Mouse (Mus musculus): ENCODE results near the gene Zfp575. TPM values are rescaled to one million over a fixed set of nuclear protein-coding genes. Genes with fewer than 3 reads are reported as not detected.

Zfp575 gene
- polyA plus RNA-seq, 1 experiment from 2014 or later = 1.2 TPM

GRCm38 (mm10) chr7:24584876-24585275, 2.6 kb downstream of the Zfp575 start:
- DNase-seq (ENCODE audit: low spot score) (no peak), ATAC-seq (ENCODE audit: low FRiP score) (no peak)
- peaks cover 26% of the 10 kb centered on the region for H3K27me3 ChIP-seq (ENCODE audit: control insufficient read depth, insufficient read depth, low read length)
- H3K9me3 ChIP-seq (ENCODE audit: control insufficient read depth, low read length) = no peaks in the 10 kb centered on the region
- 89% methylated on average over 6 of the region's 6 CpGs for WGBS
- no peak overlapping the region for H3K9ac ChIP-seq (ENCODE audit: low read depth, low read length)
- no peak overlapping the region for H3K27ac ChIP-seq (ENCODE audit: low read depth, low read length)
- no peak overlapping the region for H3K4me3 ChIP-seq (ENCODE audit: low read depth, low read length)
- H3K4me1 ChIP-seq (replicated peaks; ENCODE audit: control insufficient read depth, insufficient read depth, low read length) = no peaks in the 10 kb centered on the region
- H3K36me3 ChIP-seq (ENCODE audit: control insufficient read depth, insufficient read depth, low read length) = no peaks in the 10 kb centered on the region
- no peak overlapping the region for H3K4me2 ChIP-seq (replicated peaks; ENCODE audit: low read depth, low read length)

DNA sequence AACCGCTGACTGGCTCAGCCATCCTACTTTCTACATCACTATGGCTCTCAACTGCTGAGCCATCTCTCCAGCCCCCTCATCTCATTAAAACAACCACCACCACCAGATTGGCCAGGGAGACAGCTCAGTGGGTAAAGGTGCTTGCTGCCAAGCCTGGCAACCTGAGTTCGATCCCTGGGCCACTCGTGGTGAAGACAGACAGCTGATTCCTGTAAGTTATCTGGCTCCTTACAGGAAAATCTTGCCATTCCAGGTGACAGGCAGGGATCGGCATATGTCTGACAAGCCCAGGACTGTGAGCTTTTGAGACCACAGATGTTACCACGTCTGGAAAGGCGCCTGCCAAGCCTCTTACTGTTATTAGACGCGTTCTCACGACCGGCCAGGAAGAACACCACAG, 9.6 kb downstream of the Zfp575 start:
- no peaks in the 10 kb centered on the region for H3K9me3 ChIP-seq (ENCODE audit: control insufficient read depth, low read length)
- DNase-seq (ENCODE audit: low spot score) = no peak
- no peak overlapping the region for H3K27ac ChIP-seq (ENCODE audit: low read depth, low read length)
- H3K4me3 ChIP-seq (ENCODE audit: low read depth, low read length) = no peak overlapping the region
- no peaks in the 10 kb centered on the region for H3K4me1 ChIP-seq (replicated peaks; ENCODE audit: control insufficient read depth, insufficient read depth, low read length)
- H3K27me3 ChIP-seq (ENCODE audit: control insufficient read depth, insufficient read depth, low read length) = no peaks in the 10 kb centered on the region
- H3K36me3 ChIP-seq (ENCODE audit: control insufficient read depth, insufficient read depth, low read length) = no peaks in the 10 kb centered on the region
- WGBS = 90% methylated on average over 10 of the region's 10 CpGs
- H3K9ac ChIP-seq (ENCODE audit: low read depth, low read length) = no peak overlapping the region
- no peak for ATAC-seq (ENCODE audit: low FRiP score)
- no peak overlapping the region for H3K4me2 ChIP-seq (replicated peaks; ENCODE audit: low read depth, low read length)

GRCm38 (mm10) chr7:24574224-24574796, 13.1 kb downstream of the Zfp575 start:
- 60% methylated on average over 12 of the region's 12 CpGs for WGBS
- H3K4me3 ChIP-seq (ENCODE audit: low read depth, low read length) = no peak overlapping the region
- H3K36me3 ChIP-seq (ENCODE audit: control insufficient read depth, insufficient read depth, low read length) = no peaks in the 10 kb centered on the region
- no peak overlapping the region for H3K4me2 ChIP-seq (replicated peaks; ENCODE audit: low read depth, low read length)
- no peaks in the 10 kb centered on the region for H3K9me3 ChIP-seq (ENCODE audit: control insufficient read depth, low read length)
- no peak overlapping the region for H3K27ac ChIP-seq (ENCODE audit: low read depth, low read length)
- ATAC-seq (ENCODE audit: low FRiP score) (no peak), DNase-seq (ENCODE audit: low spot score) (no peak)
- no peaks in the 10 kb centered on the region for H3K4me1 ChIP-seq (replicated peaks; ENCODE audit: control insufficient read depth, insufficient read depth, low read length)
- no peak overlapping the region for H3K9ac ChIP-seq (ENCODE audit: low read depth, low read length)
- no peaks in the 10 kb centered on the region for H3K27me3 ChIP-seq (ENCODE audit: control insufficient read depth, insufficient read depth, low read length)

- ATAC-seq (ENCODE audit: low FRiP score) (0 out of 2 replicates have a peak, but pooled peaks have one; percentile 11), DNase-seq (ENCODE audit: low spot score) (peak; percentile 27)
- Histone ChIP-seq H3K9ac (ENCODE audit: low read depth, low read length) (no peak overlapping the region), H3K9me3 (ENCODE audit: control insufficient read depth, low read length) (no peaks in the 10 kb centered on the region), H3K36me3 (ENCODE audit: control insufficient read depth, insufficient read depth, low read length) (peaks cover 5% of the 10 kb centered on the region), H3K27ac (ENCODE audit: low read depth, low read length) (no peak overlapping the region), H3K4me1 (replicated peaks; ENCODE audit: control insufficient read depth, insufficient read depth, low read length) (no peaks in the 10 kb centered on the region), H3K4me2 (replicated peaks; ENCODE audit: low read depth, low read length) (no peak overlapping the region), H3K4me3 (ENCODE audit: low read depth, low read length) (no peak overlapping the region), H3K27me3 (ENCODE audit: control insufficient read depth, insufficient read depth, low read length) (no peaks in the 10 kb centered on the region)
- 59% methylated on average over 5 of the region's 5 CpGs for WGBS
Measured at GRCm38 (mm10) chr7:24572455-24572854, 15.0 kb downstream of the Zfp575 start.

DNA sequence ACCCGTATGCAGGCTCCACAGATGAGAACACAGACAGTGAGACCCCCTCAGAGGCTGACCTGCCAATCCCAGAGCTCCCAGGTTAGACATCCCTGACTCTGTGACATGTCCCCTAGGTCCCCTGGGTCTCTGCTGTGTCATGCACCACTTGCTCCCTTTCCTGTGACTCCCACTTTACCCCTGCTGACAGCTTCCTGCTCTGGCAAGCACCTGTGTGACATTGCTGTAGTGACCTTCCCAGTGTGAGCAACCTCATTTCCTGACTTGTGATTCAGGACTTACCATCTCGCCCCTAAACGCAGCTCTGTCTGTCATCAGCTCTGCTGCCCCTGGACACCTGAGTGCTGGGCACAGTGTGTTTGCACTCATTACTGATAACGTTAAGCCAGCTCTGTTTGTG, 16.4 kb downstream of the Zfp575 start:
- Histone ChIP-seq H3K27ac (ENCODE audit: low read depth, low read length) (no peak overlapping the region), H3K27me3 (ENCODE audit: control insufficient read depth, insufficient read depth, low read length) (no peaks in the 10 kb centered on the region), H3K36me3 (ENCODE audit: control insufficient read depth, insufficient read depth, low read length) (peaks cover 12% of the 10 kb centered on the region), H3K4me2 (replicated peaks; ENCODE audit: low read depth, low read length) (no peak overlapping the region), H3K4me3 (ENCODE audit: low read depth, low read length) (no peak overlapping the region), H3K9me3 (ENCODE audit: control insufficient read depth, low read length) (no peaks in the 10 kb centered on the region), H3K4me1 (replicated peaks; ENCODE audit: control insufficient read depth, insufficient read depth, low read length) (no peaks in the 10 kb centered on the region), H3K9ac (ENCODE audit: low read depth, low read length) (no peak overlapping the region)
- whole genome bisulfite sequencing = 84% methylated on average over 4 of the region's 4 CpGs
- ATAC-seq (ENCODE audit: low FRiP score) = no peak
- DNase-seq (ENCODE audit: low spot score) = no peak

DNA sequence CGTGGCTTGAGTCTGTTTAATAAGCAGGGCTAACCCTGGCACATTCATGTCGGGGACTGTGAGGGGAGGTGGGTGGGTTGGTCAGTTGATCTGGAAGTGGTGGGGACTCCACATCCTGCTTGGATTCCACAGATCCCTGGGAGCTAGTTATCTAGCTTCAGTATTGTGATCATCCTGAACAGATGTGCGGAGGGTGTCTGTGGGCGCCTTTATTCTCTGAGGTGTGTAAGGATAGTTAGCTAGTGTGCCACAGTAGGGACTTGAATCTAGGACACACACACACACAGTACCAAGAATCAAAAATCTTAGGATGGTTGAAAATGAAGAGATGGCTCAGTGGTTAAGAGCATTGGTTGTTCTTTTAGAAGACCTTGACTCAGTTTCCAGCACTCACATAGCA, 18.9 kb downstream of the Zfp575 start:
- ATAC-seq (ENCODE audit: low FRiP score) = no peak
- Histone ChIP-seq H3K4me2 (replicated peaks; ENCODE audit: low read depth, low read length) (no peak overlapping the region), H3K4me1 (replicated peaks; ENCODE audit: control insufficient read depth, insufficient read depth, low read length) (no peaks in the 10 kb centered on the region), H3K9me3 (ENCODE audit: control insufficient read depth, low read length) (no peaks in the 10 kb centered on the region), H3K27me3 (ENCODE audit: control insufficient read depth, insufficient read depth, low read length) (no peaks in the 10 kb centered on the region), H3K9ac (ENCODE audit: low read depth, low read length) (no peak overlapping the region), H3K27ac (ENCODE audit: low read depth, low read length) (no peak overlapping the region), H3K36me3 (ENCODE audit: control insufficient read depth, insufficient read depth, low read length) (peaks cover 12% of the 10 kb centered on the region), H3K4me3 (ENCODE audit: low read depth, low read length) (no peak overlapping the region)
- DNase-seq (ENCODE audit: low spot score) = no peak
- 90% methylated on average over 4 of the region's 4 CpGs for WGBS

DNA sequence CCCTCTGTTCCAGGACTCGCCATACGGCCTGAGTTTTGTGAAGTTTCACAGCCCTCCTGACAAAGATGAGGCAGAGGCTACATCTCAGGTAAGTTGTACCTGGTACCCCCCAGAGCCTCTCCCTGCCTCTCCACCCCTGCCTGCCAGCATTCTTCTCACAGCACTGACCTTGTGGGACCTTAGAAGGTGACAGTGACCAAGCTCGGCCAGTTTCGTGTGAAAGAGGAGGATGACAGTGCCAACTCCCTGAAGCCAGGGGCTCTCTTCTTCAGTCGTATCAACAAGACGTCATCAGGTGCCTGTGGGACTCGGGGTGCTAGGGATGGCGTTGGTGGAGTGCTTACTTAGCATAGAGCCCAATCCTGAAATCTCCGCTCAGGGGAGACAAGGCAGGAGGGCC, 21.2 kb downstream of the Zfp575 start:
- Histone ChIP-seq H3K9ac (ENCODE audit: low read depth, low read length) (no peak overlapping the region), H3K4me2 (replicated peaks; ENCODE audit: low read depth, low read length) (no peak overlapping the region), H3K4me3 (ENCODE audit: low read depth, low read length) (no peak overlapping the region), H3K4me1 (replicated peaks; ENCODE audit: control insufficient read depth, insufficient read depth, low read length) (no peaks in the 10 kb centered on the region), H3K9me3 (ENCODE audit: control insufficient read depth, low read length) (no peaks in the 10 kb centered on the region), H3K27me3 (ENCODE audit: control insufficient read depth, insufficient read depth, low read length) (no peaks in the 10 kb centered on the region), H3K36me3 (ENCODE audit: control insufficient read depth, insufficient read depth, low read length) (peaks cover 12% of the 10 kb centered on the region), H3K27ac (ENCODE audit: low read depth, low read length) (no peak overlapping the region)
- DNase-seq (ENCODE audit: low spot score) (no peak), ATAC-seq (ENCODE audit: low FRiP score) (no peak)
- WGBS = 95% methylated on average over 9 of the region's 9 CpGs

- Histone ChIP-seq H3K27ac (ENCODE audit: low read depth, low read length) (no peak overlapping the region), H3K4me3 (ENCODE audit: low read depth, low read length) (no peak overlapping the region), H3K36me3 (ENCODE audit: control insufficient read depth, insufficient read depth, low read length) (peaks cover 13% of the 10 kb centered on the region), H3K4me1 (replicated peaks; ENCODE audit: control insufficient read depth, insufficient read depth, low read length) (no peaks in the 10 kb centered on the region), H3K9ac (ENCODE audit: low read depth, low read length) (no peak overlapping the region), H3K27me3 (ENCODE audit: control insufficient read depth, insufficient read depth, low read length) (no peaks in the 10 kb centered on the region), H3K4me2 (replicated peaks; ENCODE audit: low read depth, low read length) (no peak overlapping the region), H3K9me3 (ENCODE audit: control insufficient read depth, low read length) (no peaks in the 10 kb centered on the region)
- ATAC-seq (ENCODE audit: low FRiP score) (no peak), DNase-seq (ENCODE audit: low spot score) (no peak)
- 96% methylated on average over 11 of the region's 11 CpGs for WGBS
Measured at GRCm38 (mm10) chr7:24565627-24566026, 21.8 kb downstream of the Zfp575 start.

DNA sequence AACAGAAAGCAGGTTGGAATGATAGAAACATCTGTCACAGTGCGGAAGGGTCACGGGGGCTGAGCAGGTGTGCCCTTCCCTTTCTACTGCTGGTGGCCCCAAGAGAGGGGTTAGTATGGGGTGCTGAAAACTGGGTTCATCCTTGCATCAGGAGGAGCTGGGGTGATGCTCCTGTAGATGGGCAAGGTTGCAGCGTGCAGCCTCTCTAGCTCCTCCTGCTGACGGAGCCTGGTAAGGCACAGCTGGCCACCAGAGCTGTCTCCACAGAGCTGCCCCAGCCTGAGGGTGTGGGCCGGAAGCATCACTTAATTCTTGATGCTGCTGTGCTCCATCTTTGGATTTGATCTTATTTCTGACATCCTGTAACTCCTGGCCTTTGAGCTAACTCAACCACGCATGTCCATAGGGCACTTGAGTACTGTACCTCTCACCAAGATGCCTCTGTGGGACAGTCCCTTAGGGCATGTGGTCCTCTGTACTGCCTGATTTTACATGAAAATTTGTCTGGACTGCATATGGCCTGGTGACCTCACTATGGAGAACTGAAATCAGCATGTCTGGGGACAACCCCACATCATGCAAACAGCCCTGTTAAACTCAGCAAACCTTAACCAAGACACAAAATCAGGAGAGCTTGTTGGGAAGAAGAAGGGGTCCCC, 22.7 kb downstream of the Zfp575 start:
- Histone ChIP-seq H3K4me3 (ENCODE audit: low read depth, low read length) (no peak overlapping the region), H3K4me1 (replicated peaks; ENCODE audit: control insufficient read depth, insufficient read depth, low read length) (no peaks in the 10 kb centered on the region), H3K4me2 (replicated peaks; ENCODE audit: low read depth, low read length) (no peak overlapping the region), H3K36me3 (ENCODE audit: control insufficient read depth, insufficient read depth, low read length) (peaks cover 14% of the 10 kb centered on the region), H3K9me3 (ENCODE audit: control insufficient read depth, low read length) (no peaks in the 10 kb centered on the region), H3K27ac (ENCODE audit: low read depth, low read length) (no peak overlapping the region), H3K27me3 (ENCODE audit: control insufficient read depth, insufficient read depth, low read length) (no peaks in the 10 kb centered on the region), H3K9ac (ENCODE audit: low read depth, low read length) (no peak overlapping the region)
- 58% methylated on average over 6 of the region's 6 CpGs for WGBS
- ATAC-seq (ENCODE audit: low FRiP score) (peak; percentile 61), DNase-seq (ENCODE audit: low spot score) (peak; percentile 84)
